Mouse (Mus musculus) gastrocnemius, adult 2 months (tissue): ENCODE measurements around the gene Gm10697. TPM values are rescaled to one million over a fixed set of nuclear protein-coding genes. Genes with fewer than 3 reads are reported as not detected.
"Not testable (repeated sequence)": the region's sequence is repeated elsewhere in the genome, so short reads cannot be mapped to it uniquely, and the experiment has no call there.

Experiments
- DNase-seq: peaks from one replicate; pipeline ENCODE4 v3.0.0; 2022
- H3K27ac ChIP-seq: fragments of 200-600 bp; 2 replicates; pipeline ENCODE4 v1.8.1; 2022; ENCODE audit warnings: mild to moderate bottlenecking
- H3K4me3 ChIP-seq: fragments of 200-600 bp; 2 replicates; pipeline ENCODE4 v1.8.1; 2022; ENCODE audit warnings: mild to moderate bottlenecking, moderate library complexity
- intact Hi-C: fragments of 180-260 bp; cut with DNase I; formaldehyde crosslinking; loops from one replicate; pipeline ENCODE4 v1.15.1; 2025
- long read RNA-seq, 2 experiments: library from polyadenylated mRNA; stranded (forward); transcript quantifications; one replicate each; pipeline ENCODE4 v2.0.0; 2021
- total RNA-seq, 2 experiments: library from RNA; stranded (reverse); gene quantifications; 2 replicates each; pipeline ENCODE4 v1.2.3; 2021

Gm10697 gene
- not detected for total RNA-seq
- long read RNA-seq, experiment 1, result 0 reads
- long read RNA-seq, experiment 2, result 0 reads

DNA sequence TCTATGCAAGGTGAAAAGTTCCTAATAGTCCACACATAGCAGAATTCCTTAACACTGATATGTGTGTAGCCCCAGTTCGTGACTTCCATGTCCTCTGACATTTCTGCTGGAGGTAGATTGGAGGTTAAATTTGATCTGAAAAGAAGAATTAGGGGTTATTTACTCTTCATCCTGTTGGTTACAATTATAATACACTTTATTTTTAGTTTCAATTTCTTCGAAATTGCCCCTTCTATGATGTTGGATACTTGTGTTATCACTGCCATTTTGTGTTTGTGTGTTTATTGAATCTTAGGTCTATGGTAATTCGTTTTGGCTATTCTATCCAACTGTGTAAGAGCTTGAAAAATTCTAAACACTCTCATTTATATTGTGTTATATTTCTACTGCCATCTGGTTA, at the start of gene Gm10697:
Gene Gm10697, minus strand, starts transcription at position 101 of the 400 bp plus-strand sequence.
- H3K27ac ChIP-seq, intact Hi-C loops, H3K4me3 ChIP-seq, DNase-seq: not testable (repeated sequence)

DNA sequence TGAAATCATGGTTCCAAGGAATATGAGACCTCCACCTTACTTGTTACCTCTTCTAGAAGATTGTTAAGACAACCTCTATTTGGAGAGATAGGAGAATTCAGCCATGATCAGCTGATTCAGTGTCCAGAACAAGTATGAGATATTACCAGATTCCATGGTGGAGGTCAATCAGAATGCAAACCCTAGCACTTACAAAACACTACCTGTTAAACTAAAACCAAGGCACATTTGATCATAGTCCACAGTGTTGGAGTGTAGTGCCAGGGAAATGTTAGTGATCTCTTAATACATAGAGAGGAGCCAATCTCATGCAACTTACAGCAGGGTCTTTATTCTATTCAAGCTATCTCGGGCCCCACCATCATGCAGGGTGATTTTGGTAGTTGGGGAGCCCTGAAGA, 42.6 kb upstream of the Gm10697 start:
- DNase-seq, intact Hi-C loops, H3K4me3 ChIP-seq: not testable (repeated sequence)

GRCm38 (mm10) chr3:94054785-94055184, 17.7 kb downstream of the Gm10697 start, which contains the start of gene Gm9125:
Gene Gm9125, minus strand, starts transcription at chr3:94054885.
- intact Hi-C loops, DNase-seq, H3K4me3 ChIP-seq, H3K27ac ChIP-seq: not testable (repeated sequence)

More for the DNA sequence above, 42.6 kb upstream of the Gm10697 start:
- not testable (repeated sequence) for H3K27ac ChIP-seq

- intact Hi-C loops, H3K4me3 ChIP-seq, H3K27ac ChIP-seq, DNase-seq: not testable (repeated sequence)
Observed at GRCm38 (mm10) chr3:94049566-94050121, 22.8 kb downstream of the Gm10697 start.

- H3K4me3 ChIP-seq, DNase-seq, intact Hi-C loops, H3K27ac ChIP-seq: not testable (repeated sequence)
Observed at GRCm38 (mm10) chr3:94038241-94038640, 34.2 kb downstream of the Gm10697 start.

GRCm38 (mm10) chr3:94034400-94034799, 38.0 kb downstream of the Gm10697 start:
- H3K4me3 ChIP-seq, H3K27ac ChIP-seq, DNase-seq, intact Hi-C loops: not testable (repeated sequence)

Other genes with a start within 250 kb of the Gm10697 start
- gene Tdpoz3, start 246.6 kb downstream of the Gm10697 start, total RNA-seq, result not detected
- gene Gm9117, start 129.1 kb downstream of the Gm10697 start, total RNA-seq, result not detected
- gene Tdpoz5, start 111.3 kb downstream of the Gm10697 start, total RNA-seq, result not detected
- not detected for gene Gm9125, start 17.8 kb downstream of the Gm10697 start, total RNA-seq
- gene Gm10696, start 105.5 kb upstream of the Gm10697 start, total RNA-seq, result not detected
- not detected for gene Gm5286, start 124.1 kb upstream of the Gm10697 start, total RNA-seq
- not detected for gene Gm4778, start 191.4 kb upstream of the Gm10697 start, total RNA-seq
- gene Them4, start 237.4 kb upstream of the Gm10697 start, total RNA-seq, result 10 to 100 TPM in 1 of 2 experiments, 1 to 10 TPM in 1; 7.5 to 10.8 TPM